Mouse (Mus musculus): ENCODE results near the gene E2f6.

The E2f6 gene

GRCm38 (mm10) chr12:16848501-16848900 is 37.7 kb downstream of the E2f6 start:
- DNase-seq (ENCODE audit: low spot score), result no peak

- no peak for DNase-seq (ENCODE audit: low spot score)
These were observed 39.1 kb downstream of the E2f6 start for GRCm38 (mm10) chr12:16849821-16850220.

DNA sequence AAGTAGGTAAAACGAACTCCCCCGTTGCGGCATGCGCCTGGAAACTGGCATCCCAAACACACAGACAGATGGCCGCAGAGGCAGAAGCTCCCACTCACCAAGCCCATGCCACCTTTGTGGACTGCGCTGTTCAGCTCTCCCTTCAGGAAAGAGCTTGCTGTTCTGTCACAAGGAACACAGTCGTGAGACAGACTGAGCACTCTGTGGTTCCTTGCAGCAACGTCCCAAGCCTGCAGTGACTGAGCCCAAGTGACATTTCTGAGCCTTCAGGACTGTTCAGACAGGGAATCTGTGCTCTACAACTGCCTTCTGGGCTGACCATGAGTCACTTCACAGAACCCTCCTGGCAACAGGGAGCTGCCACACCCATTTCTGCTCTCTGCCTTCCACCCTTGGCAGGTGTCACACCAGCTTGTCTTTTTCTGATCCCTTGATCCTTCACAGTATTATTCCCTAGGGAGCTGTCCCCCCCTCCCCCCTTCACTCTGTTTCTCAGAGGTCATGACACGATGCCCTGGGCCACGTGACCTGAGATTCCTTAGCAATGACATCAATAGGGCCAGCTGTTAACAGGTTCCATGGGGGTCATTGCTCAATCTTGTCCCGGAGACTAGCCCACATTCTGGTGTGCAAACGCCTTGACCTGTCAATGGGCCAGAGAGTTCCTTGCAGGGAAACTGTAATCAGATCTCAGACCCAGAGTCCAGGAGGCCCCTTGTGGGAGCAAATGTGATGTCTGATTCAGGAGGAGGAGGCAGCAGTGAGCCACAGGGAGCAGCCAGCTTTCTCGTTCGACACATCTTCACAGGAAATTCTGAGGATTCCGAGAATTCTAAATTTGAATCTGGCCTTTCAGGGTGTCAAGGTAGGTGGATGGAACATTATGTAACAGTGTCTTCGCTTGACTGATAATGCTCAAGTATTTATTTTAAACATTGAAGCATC is 39.9 kb downstream of the E2f6 start:
- DNase-seq (ENCODE audit: low spot score), result peak; percentile 89

DNA sequence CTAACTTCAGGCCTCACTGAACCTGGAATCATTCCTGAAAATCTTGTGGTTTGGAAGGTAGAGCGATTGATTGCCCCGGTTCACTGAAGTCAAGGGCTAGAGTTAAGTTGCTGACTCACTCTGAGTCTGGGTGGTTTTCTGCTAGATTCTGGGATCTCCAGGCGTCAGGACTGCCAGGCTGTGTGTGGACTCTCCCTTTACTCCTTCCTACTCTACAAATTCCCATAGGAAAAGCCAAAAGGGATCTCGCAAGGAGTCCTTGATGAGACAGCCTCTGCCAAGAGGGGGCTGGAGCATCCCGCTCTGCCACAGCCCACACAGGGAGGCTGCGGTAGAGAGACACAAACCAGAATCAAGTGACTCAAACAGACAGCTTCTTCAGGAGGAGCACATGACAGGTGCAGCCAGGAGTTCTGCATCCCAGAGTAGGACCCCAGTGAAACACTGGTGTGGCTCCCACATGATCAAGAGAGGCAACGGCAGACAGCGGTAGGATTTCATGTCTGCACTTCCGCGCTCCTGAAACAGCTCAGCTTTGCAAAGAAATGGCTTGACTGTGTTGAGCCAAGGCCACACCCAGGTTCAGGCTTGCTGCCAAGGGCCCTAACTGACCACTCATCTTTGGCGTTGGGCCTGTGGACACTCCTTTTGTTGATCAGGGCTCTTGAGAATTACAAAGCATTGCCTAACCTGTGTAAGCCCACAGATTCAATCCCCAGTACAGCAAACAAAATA is 42.8 kb downstream of the E2f6 start:
- DNase-seq (ENCODE audit: low spot score), result no peak

- DNase-seq (ENCODE audit: low spot score), result no peak
These were observed 45.0 kb downstream of the E2f6 start for GRCm38 (mm10) chr12:16855632-16856305.

GRCm38 (mm10) chr12:16856306-16856679 is 45.5 kb downstream of the E2f6 start:
- no peak for DNase-seq (ENCODE audit: low spot score)

- no peak for DNase-seq (ENCODE audit: low spot score)
These were observed 47.3 kb downstream of the E2f6 start for GRCm38 (mm10) chr12:16858081-16858480.

DNA sequence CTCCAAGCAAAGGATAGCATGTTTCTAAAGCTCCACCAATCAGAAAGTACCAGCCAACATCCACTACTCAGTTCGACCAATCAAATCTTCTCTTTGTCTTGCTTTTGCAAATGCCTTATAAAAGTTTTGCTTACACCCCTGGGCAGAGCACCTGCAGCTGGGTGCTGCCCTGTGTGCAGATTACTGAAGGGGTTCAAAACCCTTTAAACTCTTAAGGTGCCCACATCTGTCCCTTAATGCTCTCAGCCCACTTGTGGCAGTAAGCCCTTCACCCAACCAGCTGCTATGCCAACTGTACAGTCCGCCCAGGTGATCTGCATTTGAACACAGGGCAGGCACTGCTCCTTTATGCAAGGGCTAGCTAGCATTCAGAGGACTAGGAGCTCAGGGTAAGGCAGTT is 49.0 kb downstream of the E2f6 start:
- DNase-seq (ENCODE audit: low spot score), result no peak

DNA sequence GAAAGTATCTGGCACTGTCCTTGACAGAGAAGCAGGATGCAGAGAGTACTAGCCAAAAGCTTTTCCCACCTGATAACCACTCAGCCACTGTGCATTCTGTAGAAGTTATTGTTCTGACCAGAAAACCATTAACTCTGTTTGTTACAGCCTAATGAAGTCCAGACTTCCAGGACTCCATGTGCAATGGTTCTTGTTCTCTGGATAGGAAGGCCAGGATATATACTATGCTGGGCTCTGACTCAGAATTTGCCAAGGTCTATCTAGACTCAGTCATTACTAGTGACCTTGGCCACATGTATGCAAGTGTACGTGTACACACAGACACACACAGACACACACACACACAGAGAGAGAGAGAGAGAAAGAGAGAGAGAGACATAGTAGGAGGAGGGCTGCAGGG is 49.8 kb downstream of the E2f6 start:
- DNase-seq (ENCODE audit: low spot score), result no peak

GRCm38 (mm10) chr12:16860961-16861360 is 50.2 kb downstream of the E2f6 start:
- no peak for DNase-seq (ENCODE audit: low spot score)

GRCm38 (mm10) chr12:16864477-16864876 is 53.7 kb downstream of the E2f6 start:
- no peak for DNase-seq (ENCODE audit: low spot score)

GRCm38 (mm10) chr12:16865871-16866270 is 55.1 kb downstream of the E2f6 start:
- DNase-seq (ENCODE audit: low spot score), result no peak

GRCm38 (mm10) chr12:16866460-16866859 is 55.7 kb downstream of the E2f6 start:
- no peak for DNase-seq (ENCODE audit: low spot score)

- DNase-seq (ENCODE audit: low spot score), result no peak
These were observed 56.5 kb downstream of the E2f6 start for GRCm38 (mm10) chr12:16867306-16867705.

GRCm38 (mm10) chr12:16868618-16869017 is 57.9 kb downstream of the E2f6 start:
- no peak for DNase-seq (ENCODE audit: low spot score)

DNA sequence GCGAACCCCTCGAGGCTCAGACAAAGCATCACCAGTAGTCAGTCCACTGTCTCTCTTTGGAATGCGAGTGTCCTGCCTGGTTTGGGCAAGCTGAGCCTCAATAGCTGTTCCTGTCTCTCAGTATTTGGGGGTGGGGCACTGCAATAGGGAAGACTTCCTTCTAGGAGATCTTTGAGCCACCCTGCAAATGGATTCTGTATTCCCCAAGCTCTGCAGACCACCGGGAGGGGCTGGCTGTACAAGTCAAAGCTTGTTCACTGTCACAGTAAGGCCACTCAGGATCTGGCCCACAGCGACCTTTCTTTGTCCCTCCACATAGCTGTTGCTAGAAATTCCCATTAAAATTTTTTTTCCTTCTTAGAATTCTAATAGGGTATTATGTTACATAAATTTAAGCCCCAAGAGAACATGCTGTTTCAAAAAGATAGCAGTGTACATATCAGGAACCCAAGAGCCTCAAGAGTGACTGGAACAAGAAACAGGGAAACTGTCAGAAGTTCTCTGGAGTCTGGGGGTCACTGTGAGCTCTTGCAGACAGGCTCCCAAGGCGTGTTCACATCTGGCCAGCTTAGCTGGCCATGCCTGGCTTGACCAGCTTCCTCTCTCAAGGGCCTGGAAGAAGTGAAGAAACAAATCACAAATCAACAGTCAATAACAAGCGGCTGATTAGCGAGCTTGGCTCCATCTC is 58.5 kb downstream of the E2f6 start:
- peak; percentile 59 for DNase-seq (ENCODE audit: low spot score)

- DNase-seq (ENCODE audit: low spot score), result no peak
These were observed 59.2 kb downstream of the E2f6 start for GRCm38 (mm10) chr12:16869870-16870404.

DNA sequence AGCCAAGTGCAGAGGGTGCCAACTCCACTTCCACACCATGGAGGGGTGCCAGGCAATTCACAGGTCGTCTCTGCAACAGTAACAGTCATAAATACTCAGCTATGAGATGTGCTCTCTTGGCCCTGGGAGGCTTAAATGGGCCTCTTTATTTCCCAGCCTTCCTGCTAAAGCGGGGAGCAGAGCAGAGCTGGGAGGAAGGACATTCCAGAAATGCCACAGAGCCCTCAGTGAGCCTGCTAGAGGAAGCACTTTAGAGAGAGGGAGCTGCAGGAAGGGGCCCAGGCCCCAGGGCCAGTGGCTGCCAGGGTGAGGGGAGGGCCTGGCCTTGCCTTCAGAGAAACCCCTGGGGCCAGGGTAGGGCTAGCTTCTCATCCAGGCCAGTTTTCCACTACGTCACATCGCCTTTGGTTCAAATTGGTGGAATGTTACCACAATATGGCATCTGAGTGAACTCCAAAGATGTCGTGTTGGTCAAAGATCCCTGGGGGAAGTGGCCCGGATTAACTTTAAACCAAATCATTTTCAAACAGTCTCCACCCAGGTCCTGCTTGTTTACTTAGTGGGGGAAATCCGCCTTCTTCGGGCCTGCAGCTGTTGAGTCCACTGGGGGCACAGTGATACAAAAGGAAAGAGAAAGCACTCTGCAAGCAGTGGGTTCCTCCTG is 59.8 kb downstream of the E2f6 start:
- peak; percentile 84 for DNase-seq (ENCODE audit: low spot score)

DNA sequence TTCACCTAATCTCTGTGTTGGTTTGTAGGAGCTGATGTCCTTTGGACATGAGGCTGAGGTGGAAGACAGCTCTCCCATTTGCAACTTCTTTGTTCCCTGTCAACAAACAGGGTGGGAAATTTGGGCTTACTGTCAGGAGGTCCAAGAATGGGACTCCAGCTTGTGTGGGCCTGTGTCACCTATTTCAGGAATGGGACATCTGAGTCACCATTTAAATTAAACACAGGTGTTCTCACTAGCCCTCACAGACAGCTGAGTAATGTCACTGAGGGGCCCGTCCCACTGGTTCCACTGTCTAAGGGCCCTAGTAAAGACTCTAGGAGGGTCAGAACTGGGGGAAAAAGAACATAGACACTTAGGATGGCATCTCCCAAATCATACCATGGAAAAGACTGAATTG is 61.2 kb downstream of the E2f6 start:
- no peak for DNase-seq (ENCODE audit: low spot score)

DNA sequence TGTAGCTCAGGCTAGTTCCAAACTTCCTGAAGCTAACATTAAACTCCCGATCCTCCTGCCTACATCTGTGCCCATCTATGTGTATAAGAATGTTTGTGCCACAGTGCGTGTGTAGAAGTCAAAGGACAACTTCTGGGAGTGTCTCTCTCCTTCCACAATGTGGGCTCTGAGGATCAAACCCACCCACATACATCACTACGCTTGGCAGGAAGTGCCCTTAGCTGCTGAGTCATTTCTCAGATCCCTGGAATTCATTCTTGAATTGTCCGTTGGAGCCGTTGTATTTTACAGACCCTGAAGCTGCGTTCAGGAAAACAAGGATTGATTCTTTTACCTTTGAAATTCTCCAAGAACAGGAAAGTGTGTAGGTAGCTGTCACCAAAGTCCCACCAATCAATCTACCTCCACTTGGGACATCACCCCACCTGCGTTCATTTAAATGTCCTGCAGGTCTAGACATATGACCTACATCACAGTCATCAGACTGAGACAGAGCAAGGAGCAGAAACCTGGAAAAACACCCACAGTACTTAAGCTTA is 62.2 kb downstream of the E2f6 start:
- no peak for DNase-seq (ENCODE audit: low spot score)

GRCm38 (mm10) chr12:16873549-16873948 is 62.8 kb downstream of the E2f6 start:
- DNase-seq (ENCODE audit: low spot score), result no peak
